Mouse (Mus musculus) mature B cell (primary cell): Measurements from ENCODE around the gene Pkn3.
"Not testable (repeated sequence)": the region's sequence is repeated elsewhere in the genome, so short reads cannot be mapped to it uniquely, and the experiment has no call there.

Experiments
- in situ Hi-C: fragments of 300-500 bp; cut with MboI; formaldehyde crosslinking; loops from 2 replicates; pipeline ENCODE4 v1.14.3; 2019

The Pkn3 gene

DNA sequence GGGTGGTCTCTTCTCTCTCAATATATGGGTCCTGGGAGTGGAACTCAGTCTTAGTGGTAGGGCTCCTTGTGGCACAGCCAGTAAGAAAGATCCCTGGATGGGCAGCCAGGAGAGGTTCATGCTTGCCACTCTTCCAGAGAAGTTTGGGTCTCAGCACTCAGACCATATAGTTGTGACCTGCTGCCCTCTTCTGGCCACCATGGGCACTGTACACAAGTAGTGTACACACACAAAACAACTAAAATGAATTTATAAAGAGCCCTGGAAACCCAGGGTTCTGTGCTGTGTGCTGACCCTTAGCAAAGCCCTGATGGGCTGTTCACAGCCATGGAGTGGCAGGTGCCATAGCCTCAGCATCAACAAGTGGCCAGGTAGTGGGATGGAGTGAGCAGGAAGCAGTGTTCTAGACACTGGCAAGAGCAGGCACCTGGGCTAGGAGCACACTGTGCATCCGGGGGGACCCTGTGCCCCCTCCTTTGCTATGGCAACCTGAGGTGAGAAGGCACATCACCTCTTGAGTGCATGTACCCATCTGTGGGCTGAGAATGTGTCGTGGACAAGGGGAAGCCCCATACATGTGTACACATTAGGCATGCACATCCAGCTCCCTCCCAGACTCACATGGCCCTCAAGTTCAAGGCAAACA, 18.5 kb downstream of the Pkn3 start:
- in situ Hi-C loops, result loop anchor here (5.0 kb wide), 1 partner anchor 49 kb away; the partner anchor contains the start of gene Wdr34

DNA sequence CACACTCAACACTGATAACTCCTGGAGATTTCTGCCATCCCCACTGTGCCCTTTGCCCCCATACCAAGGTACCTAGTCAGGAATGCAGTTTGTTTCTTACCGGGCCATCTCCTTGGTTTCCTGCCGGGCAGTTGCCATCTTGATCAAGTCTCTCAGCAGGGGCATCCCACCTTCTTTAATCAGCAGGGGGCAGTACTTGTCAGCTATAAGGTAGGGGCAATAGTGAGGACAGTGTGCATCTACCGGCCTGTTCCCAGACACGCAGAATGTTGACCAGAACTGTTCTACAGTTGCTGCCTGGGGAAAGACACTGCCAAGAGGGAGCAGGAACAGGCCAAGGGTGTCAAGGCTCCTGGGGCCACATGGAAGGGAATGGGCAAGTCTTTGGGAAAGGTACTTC, 22.7 kb downstream of the Pkn3 start:
- in situ Hi-C loops, result no loop called here

DNA sequence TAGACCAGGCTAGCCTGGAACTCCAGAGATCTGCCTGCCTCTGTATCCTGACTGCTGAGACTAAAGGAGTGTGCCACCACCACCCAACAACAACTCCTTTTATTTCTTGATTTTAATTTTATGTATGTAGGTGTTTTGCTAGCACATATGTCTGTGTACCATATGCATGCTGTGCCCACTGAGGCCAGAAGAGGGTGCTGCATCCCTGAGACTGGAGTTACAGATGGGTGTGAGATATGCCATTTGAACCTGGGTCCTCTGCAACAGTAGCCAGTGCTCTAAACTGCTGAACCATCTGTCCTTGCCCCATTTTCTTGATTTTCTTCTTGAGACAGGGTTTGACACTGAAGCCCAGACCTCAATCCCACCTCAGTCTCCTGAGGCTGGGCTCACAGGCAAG, 28.9 kb downstream of the Pkn3 start:
- in situ Hi-C loops, result no loop called here

DNA sequence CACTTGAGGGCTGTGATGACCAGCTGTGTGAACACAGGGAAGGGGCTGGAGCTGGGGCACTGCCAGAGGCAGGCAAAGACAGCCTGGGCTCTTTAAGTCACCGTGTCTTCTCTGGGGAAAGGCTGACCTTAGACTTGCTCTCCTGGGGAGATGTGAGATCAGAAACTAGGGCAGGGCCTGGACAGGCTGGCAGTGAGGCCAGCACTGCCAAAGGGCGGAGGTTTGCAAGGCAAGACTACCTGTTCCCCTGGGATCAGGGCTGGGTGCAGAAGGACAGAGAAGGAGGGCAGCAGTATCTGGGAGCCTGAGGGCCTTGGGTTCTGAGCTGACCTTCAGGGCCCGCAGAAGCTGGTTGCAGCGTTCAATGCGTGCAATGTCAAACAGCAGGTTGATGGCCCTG, 30.2 kb downstream of the Pkn3 start:
- in situ Hi-C loops, result no loop called here

DNA sequence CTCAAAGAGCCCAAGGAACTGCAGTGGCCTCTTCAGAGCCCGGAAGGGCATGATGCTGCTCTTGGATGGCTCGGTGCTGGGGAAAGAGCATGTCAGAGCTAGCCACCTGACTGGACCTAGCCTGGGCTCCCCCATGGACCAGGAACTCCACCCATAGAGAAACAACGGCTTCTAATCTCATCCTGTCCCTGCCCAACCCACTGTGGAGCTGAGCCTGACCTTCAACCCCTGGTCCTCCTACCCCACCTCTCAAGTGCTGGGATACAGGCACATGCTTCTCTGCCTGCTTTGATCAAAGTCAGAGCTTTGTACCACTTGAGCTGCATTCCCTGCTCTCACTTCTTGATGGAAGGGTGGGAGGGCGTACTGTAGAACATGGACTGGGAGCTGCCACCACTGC, 30.8 kb downstream of the Pkn3 start:
- in situ Hi-C loops, result no loop called here

DNA sequence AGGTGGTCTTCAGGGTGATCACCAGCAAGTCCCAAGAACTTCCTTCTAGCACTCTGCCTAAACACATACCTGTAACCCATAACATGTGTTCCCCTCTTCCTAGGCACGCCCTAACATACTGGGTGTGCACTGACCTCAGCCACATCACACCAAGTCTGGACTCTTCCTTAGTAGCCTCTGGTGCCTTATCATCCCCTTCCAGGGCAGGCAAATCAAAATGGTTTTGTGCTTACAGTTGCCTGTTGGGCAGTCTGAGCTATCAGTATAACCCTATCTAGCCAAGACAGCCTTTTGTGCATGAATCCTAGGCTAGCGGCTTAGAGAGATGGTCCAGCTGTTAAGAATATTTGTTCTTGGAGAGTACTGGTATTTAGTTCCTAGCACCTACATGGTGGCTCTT, 34.0 kb downstream of the Pkn3 start:
- in situ Hi-C loops, result no loop called here

DNA sequence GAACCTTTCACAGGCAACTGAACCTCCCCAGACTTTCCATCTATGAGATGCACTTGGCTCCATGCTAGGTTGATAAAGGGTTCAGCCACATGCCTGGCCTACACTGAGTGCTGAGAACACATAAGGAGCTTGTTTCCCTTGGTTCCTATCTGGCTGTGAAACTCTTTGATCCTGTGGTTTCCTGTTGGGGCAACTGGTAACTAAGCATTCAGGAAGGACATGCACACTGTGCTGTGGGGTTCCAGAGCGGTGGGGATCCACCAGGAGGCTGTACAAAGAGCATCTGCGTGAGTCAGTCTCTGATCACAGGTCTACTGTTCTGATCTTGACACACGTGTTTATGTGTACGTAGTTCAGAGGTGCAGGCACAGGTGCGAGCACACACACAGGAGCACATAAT, 35.1 kb downstream of the Pkn3 start:
- in situ Hi-C loops, result no loop called here

DNA sequence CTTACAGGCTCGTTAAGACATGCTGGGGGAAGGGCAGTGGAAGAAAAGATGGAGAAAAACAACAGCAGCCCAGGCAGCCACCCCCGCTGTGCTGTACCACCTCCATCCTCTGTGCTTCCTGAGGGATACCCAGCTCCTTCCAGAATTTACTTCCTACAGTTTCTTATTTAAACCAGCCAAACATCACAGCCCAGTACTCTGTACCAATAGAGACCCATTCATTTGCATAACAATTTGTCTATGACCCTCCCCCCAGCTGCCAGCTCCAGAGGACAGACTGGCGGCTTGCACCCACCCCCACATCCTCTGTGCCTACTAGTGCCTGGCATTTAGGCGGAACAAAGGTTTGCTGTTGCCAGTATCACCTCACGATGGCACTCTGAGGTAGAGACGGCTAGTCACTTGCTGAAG, 42.2 kb downstream of the Pkn3 start:
- in situ Hi-C loops, result no loop called here

DNA sequence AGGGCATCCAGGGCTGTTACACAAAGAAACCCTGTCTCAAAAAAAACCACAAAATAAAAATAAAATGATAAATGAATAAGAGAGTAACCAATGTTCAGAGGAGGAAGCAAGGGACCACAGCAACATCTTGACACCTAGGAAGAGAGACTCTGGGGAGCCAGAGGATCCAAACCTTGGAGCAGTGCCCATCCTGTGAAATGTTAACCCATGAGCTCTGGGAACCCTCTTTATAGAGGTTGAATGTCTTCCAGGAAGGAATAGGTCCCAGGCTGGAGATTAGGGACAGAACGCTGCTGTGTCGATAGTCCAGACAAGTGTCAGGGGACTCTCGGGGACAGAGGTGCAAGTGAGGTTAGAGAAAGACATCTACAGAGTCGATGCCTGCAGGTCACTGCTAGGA, 42.8 kb downstream of the Pkn3 start:
- in situ Hi-C loops, result no loop called here

DNA sequence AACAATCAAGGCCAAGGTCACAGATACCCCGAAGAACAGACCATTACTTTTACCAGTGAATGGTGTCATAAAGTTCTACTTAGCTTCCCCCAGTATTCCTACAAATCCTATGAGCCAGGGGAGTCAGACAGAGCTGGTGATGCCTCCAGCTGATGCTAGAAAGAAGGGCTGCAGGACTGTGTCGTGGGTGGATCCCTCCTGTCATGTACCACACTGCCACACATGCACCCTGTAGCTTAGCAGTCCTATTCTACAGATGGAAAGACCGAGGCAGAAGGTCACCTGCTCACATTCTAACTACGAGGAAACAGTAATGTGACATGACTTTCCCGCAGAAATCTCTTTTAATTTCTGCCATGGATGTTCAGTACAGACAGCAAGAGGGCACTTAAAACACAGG, 45.3 kb downstream of the Pkn3 start:
- in situ Hi-C loops, result no loop called here

DNA sequence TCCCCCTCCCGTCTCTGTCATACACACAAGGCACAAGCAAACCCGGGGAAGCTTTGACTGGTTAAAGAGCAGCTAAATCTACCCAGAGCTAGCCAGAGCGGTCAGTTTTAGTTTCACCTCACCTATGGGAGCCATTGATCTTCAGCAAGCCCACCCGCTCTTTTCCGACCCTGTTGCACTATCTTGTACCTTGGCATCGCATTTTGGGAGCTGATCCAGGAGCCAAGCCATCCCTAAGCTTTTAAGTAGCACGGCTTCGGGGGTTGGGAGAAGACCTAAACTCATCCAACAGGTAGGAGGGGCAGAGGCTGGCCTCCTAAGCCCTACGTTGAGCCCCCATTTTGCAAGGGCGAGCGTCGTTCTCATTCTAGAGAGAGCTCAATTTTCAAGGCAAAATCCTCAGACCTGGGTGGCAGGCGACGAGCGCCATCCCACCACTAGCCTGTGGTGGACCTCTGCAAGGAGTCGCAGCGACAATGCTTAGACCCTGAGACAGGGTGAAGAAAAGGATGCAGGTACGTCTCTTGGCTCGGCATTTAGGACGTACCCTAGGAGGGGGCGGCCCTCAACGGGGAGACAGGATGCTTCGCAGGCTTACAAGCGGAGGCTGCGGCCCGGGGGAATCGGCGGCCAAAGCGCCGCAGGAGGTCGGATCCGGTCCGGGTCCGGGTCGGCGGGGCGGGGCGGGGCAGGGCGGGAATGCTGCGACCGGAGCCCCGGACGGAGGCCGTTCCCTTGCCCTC, 46.4 kb downstream of the Pkn3 start:
- in situ Hi-C loops, result no loop called here

DNA sequence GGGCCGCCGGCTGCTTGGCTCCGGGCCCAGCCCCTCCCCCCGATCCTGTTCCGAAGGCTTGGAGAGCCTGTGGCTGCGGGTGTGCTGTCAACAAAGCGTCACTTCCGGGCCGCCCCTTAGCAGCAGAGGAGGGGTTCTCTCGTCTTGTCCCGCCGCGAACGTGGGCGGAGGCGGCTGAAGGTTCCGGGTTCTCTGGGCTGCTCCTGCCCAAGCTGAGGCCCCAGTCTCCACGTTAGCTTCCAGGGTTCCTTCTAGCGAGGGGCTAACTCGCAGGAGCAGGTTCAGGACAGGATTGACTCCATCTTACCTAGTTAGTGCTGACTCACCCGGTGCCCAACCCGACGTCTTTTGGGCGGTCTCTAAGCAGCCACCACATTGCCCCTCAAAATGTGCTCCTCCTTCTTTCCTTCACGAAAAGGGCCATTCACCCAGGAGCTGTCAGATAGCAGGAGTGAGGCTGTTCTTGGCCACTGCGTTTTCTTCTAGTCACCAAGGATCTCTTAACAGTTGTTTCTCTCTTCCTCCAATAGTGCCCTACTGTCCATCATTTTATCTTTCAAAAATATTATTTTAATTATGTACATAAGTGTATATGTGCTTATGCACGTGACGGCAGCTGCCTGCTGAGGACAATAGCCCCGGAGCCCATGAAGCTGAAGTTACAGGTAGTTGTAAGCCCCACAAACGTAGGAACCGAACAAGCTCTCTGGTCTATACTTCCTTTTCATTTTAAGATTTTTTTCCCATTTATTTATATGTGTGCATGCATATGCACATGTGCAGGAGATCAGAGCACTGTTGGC, 47.2 kb downstream of the Pkn3 start, which contains the start of gene Zer1:
Gene Zer1, minus strand, starts transcription at position 114 of the 803 bp plus-strand sequence.
- in situ Hi-C loops, result no loop called here

DNA sequence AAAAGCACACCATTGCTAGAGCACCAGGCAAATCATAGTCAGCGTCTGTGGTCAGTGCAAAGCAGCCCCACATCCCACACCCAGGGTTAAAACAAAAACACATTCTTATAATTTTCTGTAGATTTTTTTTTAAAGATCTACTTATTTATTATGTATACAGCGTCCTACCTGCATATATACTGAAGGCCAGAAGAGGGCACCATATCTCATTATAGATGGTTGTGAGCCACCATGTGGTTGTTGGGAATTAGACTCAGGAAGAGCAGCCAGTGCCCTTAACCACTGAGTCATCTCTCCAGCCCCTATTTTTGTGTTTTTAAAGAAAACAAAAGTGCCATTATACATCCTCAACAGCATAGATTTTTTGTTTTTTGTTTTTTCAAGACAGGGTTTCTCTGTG, 51.3 kb downstream of the Pkn3 start:
- in situ Hi-C loops, result no loop called here

DNA sequence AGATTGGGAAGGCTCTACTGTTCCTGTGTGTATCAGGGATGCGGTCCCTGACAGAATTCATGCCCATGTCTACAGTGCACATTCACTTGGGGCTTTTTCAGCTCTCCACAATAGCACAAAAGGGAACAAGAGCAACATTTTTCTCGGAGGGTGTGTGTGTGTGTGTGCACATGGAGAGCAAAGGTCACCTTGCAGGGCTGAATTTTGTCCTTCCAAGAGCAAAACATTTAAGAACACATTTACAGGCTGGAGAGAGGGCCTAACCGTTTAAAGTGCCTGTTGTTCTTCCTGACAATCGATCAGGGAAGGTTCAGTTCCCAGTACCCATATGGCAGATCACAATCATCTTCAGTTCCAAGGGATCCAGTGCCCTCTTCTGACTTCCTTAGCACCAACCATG, 52.7 kb downstream of the Pkn3 start:
- in situ Hi-C loops, result no loop called here

DNA sequence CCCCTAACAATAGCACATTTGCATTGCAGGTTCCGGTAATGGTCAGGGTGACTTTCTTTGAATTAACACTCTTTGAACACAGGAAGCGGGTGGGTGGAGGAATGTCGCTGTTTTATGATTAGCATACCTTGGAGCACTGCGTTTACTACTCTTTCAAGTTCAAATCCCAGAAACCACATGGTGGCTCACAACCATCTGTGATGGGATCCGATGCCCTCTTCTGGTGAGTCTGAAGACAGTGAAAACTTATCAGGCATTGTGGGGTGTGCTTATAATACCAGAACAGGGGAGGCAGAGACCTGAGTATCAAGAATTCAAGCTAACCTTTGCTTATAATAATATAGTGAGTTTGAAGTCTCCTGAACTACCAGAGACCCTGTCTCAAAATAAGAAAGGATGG, 53.8 kb downstream of the Pkn3 start:
- in situ Hi-C loops, result not testable (repeated sequence)

DNA sequence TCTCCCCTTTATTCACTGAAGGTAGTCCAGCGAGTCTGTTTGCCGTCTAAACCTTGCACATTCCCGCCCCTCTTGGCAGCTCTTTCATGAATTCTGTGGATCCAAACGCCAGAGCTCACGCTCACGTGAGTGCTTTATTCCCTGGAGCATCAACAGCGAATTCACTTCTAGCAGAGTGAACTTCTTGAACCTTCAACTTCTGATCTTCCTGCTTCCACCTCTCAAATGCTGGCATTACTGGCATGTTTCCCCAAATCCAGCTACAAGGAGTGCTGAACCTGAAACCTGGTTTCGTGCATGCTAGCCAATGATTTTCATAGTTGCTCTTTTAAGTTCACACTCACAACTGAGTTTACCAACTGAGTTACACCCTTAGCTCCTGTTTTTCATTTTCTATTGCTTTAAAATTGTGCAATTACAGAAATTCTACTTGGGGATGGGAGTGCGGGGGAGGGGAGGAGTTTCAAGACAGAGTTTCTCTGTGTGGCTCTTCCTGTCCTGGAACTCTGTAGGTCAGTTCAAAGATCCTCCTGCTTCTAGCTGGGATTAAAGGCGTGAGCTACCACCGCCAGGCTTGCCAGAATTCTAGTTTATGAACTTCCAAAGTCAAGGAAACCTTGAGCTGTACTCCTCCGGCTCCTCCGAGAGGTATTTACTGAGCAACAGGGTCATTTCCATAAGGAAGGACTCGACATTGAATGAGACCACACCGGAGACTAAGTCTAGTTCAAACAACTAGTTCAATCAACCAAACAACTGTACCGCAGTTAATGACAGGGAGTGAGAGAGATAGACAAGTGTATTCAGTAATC, 55.5 kb downstream of the Pkn3 start:
- in situ Hi-C loops, result no loop called here

DNA sequence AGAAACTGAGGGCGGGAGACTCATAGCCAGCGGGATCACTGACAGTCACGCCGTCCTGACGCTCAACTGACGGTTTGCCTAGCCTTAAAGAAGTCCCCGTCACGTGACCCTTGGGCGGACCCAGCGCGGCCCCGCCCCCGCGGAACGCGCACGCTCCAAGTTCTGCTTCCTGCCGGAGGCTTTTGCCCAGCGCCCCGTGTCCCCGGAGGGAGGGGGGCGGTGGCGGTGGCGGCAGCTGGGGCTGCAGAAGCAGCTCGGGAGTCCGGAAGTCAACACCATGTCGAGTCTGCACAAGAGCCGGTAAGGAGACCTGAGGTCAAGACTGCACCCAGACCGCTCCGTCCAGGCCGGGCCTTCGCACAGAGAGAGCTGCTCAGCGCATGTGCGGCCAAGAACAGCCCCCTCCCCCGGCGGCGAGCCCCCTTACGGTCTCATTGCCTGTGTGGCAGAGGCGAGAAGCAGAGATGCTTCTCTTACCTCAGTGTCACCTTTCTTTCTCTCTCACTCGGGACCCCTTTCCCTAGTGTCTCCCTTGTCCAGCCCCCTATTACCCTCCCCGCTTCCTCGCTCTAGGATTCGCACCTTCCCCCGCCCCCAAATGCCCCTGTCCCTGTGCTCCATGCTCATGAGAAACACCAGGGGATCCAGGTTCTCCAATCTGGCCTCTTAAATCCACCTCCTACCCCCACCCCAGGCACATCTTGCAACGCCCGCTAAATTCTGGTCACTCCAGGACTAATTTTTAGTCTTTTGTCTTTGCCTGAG, 56.3 kb downstream of the Pkn3 start, which contains the start of gene Tbc1d13:
Gene Tbc1d13, plus strand, starts transcription at position 134 of the 765 bp plus-strand sequence.
- in situ Hi-C loops, result no loop called here

DNA sequence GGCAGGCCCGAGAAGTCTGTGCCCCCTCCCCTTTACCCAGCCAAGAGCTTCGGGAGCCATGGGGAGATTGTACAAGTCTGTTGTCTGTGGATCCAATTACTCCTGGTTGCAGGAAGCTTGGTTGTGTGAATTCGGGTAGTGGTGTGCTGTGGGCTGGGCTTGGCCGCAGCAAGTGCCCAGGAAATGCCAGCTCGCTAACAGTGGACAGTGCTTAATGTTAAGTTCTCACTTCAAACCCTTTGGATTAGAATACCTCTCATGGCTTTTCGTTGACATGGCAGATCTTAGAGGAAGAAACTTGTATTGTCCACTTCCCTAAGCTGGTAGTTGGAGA, 56.9 kb downstream of the Pkn3 start:
- in situ Hi-C loops, result no loop called here

DNA sequence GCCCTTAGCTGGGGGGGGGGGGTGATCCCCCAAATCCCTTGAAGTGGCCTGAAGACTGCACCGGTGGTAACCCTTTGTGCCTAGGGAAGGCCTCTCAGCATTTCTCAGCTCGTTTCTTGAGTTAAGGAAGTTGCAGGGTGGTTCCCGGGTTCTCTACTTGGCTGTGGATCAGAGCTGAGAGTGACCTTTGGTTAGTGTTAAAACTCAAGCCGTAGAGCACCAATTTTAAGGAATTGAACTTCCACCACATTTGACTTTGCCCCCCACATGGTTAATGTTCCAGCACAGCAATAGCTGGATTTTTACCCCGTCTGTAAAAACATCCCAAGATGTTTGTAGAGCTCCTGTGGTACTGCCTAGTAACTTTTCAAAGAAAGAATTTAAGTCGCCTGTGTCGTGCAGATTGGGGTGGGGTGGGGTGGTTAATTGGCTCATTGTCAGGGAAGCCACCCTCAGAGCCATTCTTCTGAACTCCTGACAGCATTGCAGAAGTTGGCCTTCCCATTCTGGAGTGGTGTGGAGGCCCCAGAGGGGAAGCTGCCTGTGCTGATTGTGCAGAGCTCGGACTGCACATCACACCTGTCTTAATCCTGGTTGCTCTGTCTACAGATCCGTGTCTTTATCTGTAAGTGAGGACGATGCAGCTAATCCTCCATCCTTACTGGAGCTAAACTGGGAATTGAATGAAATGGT, 57.6 kb downstream of the Pkn3 start:
- in situ Hi-C loops, result no loop called here

DNA sequence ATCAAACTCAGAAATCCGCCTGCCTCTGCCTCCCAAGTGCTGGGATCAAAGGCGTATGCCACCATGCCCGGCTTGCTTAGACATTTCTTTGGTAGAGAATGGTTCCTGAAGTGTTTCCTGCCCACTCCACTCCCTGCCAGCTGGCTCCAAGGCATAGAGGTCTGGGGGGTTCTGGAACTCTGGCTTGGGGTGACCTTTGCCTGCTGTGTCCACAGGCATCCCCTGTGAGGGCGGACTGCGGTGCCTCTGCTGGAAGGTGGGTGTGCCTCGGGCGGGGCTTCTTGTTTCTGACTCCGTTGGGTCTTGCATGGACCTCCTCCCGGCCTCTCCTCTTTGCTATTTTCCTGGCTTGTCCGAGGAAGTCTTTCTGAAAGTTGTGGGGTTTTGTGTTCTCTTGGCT, 59.0 kb downstream of the Pkn3 start:
- in situ Hi-C loops, result no loop called here

DNA sequence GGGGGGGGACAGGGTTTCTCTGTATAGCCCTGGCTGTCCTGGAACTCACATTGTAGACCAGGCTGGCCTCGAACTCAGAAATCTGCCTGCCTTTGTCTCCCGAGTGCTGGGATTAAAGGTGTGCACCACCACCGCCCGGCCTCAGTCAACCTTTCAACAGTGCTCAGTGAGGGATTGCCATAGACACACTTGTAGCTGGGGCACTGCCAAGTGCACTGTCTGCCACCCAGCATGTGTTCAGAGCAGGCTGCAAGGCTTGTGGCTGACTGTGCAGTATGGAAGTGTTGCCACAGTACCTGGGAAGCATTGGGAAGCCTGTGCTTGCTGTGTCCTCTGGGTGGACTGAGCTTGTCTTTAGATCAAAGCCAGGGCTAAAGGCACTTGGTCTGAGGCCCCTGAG, 62.5 kb downstream of the Pkn3 start:
- in situ Hi-C loops, result not testable (repeated sequence)
